Mouse (Mus musculus) left cerebral cortex, adult 2 months (tissue): ENCODE measurements around the gene Gm28043. TPM values are rescaled to one million over a fixed set of nuclear protein-coding genes. Genes with fewer than 3 reads are reported as not detected.

Experiments used
- DNase-seq, 2 experiments: peaks; one replicate each; pipeline ENCODE4 v3.0.0; 2021 to 2022; ENCODE audit warnings: low spot score in 2 of 2, mixed read lengths in 1 of 2; ENCODE audit errors: extremely low spot score in 1 of 2
- H3K27ac ChIP-seq: fragments of 200-600 bp; 2 replicates; pipeline ENCODE4 v1.8.1; 2022
- H3K4me3 ChIP-seq: fragments of 200-600 bp; 2 replicates; pipeline ENCODE4 v1.8.1; 2022
- CTCF ChIP-seq: fragments of 200-600 bp; IDR thresholded peaks from 2 replicates; pipeline ENCODE4 v1.8.1; 2022; ENCODE audit warnings: antibody characterized with exemption, mild to moderate bottlenecking, moderate library complexity
- intact Hi-C: fragments of 180-260 bp; cut with DNase I; formaldehyde crosslinking; loops from one replicate; pipeline ENCODE4 v1.15.1; 2025
- total RNA-seq, 2 experiments: library from RNA; stranded (reverse); gene quantifications; 2 replicates each; pipeline ENCODE4 v1.2.3; 2021

Gene Gm28043
- total RNA-seq, 2 experiments from 2014 or later: 4.5 to 4.8 TPM

GRCm38 (mm10) chr17:29719628-29720575 lies 105.2 kb downstream of the Gm28043 start:
- DNase-seq: no peak
- H3K27ac ChIP-seq: no peak overlapping the region
- intact Hi-C loops: no loop called here
- TF ChIP-seq CTCF: no peak
- no peak overlapping the region for H3K4me3 ChIP-seq

- intact Hi-C loops: no loop called here
- no peak for DNase-seq
- no peak for TF ChIP-seq CTCF
- Histone ChIP-seq H3K4me3 (no peak overlapping the region), H3K27ac (no peak overlapping the region)
These were observed 106.2 kb downstream of the Gm28043 start for GRCm38 (mm10) chr17:29720755-29721365.

GRCm38 (mm10) chr17:29724610-29725009 lies 109.9 kb downstream of the Gm28043 start:
- intact Hi-C loops: no loop called here
- no peak for TF ChIP-seq CTCF
- H3K27ac ChIP-seq: no peak overlapping the region
- no peak for DNase-seq
- H3K4me3 ChIP-seq: no peak overlapping the region

- intact Hi-C loops: no loop called here
- Histone ChIP-seq H3K27ac (no peak overlapping the region), H3K4me3 (no peak overlapping the region)
- TF ChIP-seq CTCF: no peak
- no peak for DNase-seq
These were observed 110.4 kb downstream of the Gm28043 start for GRCm38 (mm10) chr17:29725027-29725620.

GRCm38 (mm10) chr17:29728082-29728481 lies 113.4 kb downstream of the Gm28043 start:
- no peak for TF ChIP-seq CTCF
- Histone ChIP-seq H3K27ac (no peak overlapping the region), H3K4me3 (no peak overlapping the region)
- no peak for DNase-seq
- intact Hi-C loops: no loop called here

- intact Hi-C loops: no loop called here
- TF ChIP-seq CTCF: no peak
- H3K4me3 ChIP-seq: no peak overlapping the region
- no peak for DNase-seq
- H3K27ac ChIP-seq: no peak overlapping the region
These were observed 116.0 kb downstream of the Gm28043 start for GRCm38 (mm10) chr17:29730510-29731265.

GRCm38 (mm10) chr17:29731266-29731952 lies 116.7 kb downstream of the Gm28043 start:
- no peak for TF ChIP-seq CTCF
- DNase-seq: no peak
- Histone ChIP-seq H3K4me3 (no peak overlapping the region), H3K27ac (no peak overlapping the region)
- intact Hi-C loops: no loop called here

GRCm38 (mm10) chr17:29731953-29732325 lies 117.3 kb downstream of the Gm28043 start:
- intact Hi-C loops: no loop called here
- H3K27ac ChIP-seq: no peak overlapping the region
- H3K4me3 ChIP-seq: no peak overlapping the region
- no peak for TF ChIP-seq CTCF
- DNase-seq: no peak

- no peak overlapping the region for H3K4me3 ChIP-seq
- no peak overlapping the region for H3K27ac ChIP-seq
- no peak for DNase-seq
- no peak for TF ChIP-seq CTCF
- intact Hi-C loops: no loop called here
These were observed 117.8 kb downstream of the Gm28043 start for GRCm38 (mm10) chr17:29732522-29732921.

GRCm38 (mm10) chr17:29736448-29737014 lies 121.9 kb downstream of the Gm28043 start:
- H3K4me3 ChIP-seq: no peak overlapping the region
- no peak for TF ChIP-seq CTCF
- H3K27ac ChIP-seq: no peak overlapping the region
- intact Hi-C loops: no loop called here
- DNase-seq: no peak
